Mouse (Mus musculus): Measurements from ENCODE around the gene Vmn1r118.
"Not testable (repeated sequence)": the region's sequence is repeated elsewhere in the genome, so short reads cannot be mapped to it uniquely, and the experiment has no call there.

Vmn1r118 gene

GRCm38 (mm10) chr7:20912247-20912646, at the start of gene Vmn1r118:
Vmn1r118 (minus strand) TSS chr7:20912347.
- not testable (repeated sequence) for DNase-seq (ENCODE audit: low spot score in 2 of 2)

GRCm38 (mm10) chr7:20884021-20884420, 28.1 kb downstream of the Vmn1r118 start, which contains the start of gene Vmn1r117:
Vmn1r117 (minus strand) TSS chr7:20884121.
- not testable (repeated sequence) for DNase-seq (ENCODE audit: low spot score in 2 of 2)

GRCm38 (mm10) chr7:20871956-20872355, 40.2 kb downstream of the Vmn1r118 start, which contains the start of gene Vmn1r116:
Vmn1r116 (plus strand) TSS chr7:20872256.
- DNase-seq (ENCODE audit: low spot score in 2 of 2), result not testable (repeated sequence)

Measured in spleen, postnatal 10 days (tissue).